Mouse (Mus musculus): Measurements from ENCODE around the gene Lrrn4. TPM values are rescaled to one million over a fixed set of nuclear protein-coding genes. Genes with fewer than 3 reads are reported as not detected.

The Lrrn4 gene
- 1 to 10 TPM in 1 of 2 experiments, under 1 TPM in 1; 0.71 to 3.0 TPM for polyA plus RNA-seq (2017; shearing (Covaris generic))

GRCm38 (mm10) chr2:132880844-132881645 lies at the start of gene Lrrn4:
Gene Lrrn4, minus strand, starts transcription at chr2:132880891.

GRCm38 (mm10) chr2:132846407-132847358 lies 34.0 kb downstream of the Lrrn4 start, which contains the start of gene Crls1:
Gene Crls1, plus strand, starts transcription at chr2:132846666.

Other genes with a start within 250 kb of the Lrrn4 start
- gene Shld1, start 194.0 kb downstream of the Lrrn4 start, polyA plus RNA-seq (2017; shearing (Covaris generic)) = 10 to 100 TPM; 25.2 to 29.1 TPM
- under 1 TPM in 1 of 2 experiments, not detected in 1; 0.49 TPM for gene Chgb, start 99.6 kb downstream of the Lrrn4 start, polyA plus RNA-seq (2017; shearing (Covaris generic))
- gene Trmt6, start 64.8 kb downstream of the Lrrn4 start, polyA plus RNA-seq (2017; shearing (Covaris generic)) = 10 to 100 TPM; 33.4 to 40.0 TPM
- 1 to 10 TPM; 1.3 to 2.1 TPM for gene Mcm8, start 64.8 kb downstream of the Lrrn4 start, polyA plus RNA-seq (2017; shearing (Covaris generic))
- 10 to 100 TPM; 24.1 to 29.1 TPM for gene Crls1, start 34.2 kb downstream of the Lrrn4 start, polyA plus RNA-seq (2017; shearing (Covaris generic))
- under 1 TPM in 1 of 2 experiments, not detected in 1; 0.20 TPM for gene Fermt1, start 65.0 kb upstream of the Lrrn4 start, polyA plus RNA-seq (2017; shearing (Covaris generic))

Measured in activated CD4-positive, CD25-positive, alpha-beta regulatory T cell (primary cell).